ENCODE assay signal across 30 mouse cellular contexts in the genomic region with DNA sequence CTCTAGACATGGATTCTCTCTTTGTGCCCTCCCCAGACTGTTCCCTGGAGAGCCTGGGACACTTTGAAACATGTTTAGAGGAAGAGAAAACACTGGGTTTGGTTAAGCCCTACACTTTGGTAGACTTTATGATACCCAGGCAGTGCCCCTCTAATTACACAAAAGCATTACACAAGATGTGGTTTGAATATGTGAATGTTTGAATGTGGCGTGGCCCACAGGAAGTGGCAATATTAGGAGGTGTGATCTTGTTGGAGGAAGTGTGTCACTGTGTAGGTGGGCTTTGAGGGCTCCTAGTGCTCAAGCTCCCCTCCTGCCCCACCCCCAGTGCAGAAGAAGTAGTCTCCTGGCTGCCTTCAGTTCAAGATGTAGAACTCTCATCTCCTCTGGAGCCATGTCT. TPM values are rescaled to one million over a fixed set of nuclear protein-coding genes. Genes with fewer than 3 reads are reported as not detected.
DNase-seq lines count a peak whose midpoint lies in the region; ATAC-seq lines count a peak whose summit lies in the region.
"Had no signal": no experiment of that assay in that cellular context is flagged by ENCODE, and none has a peak within 500 bp of the region (broad histone marks: within the 10 kb centered on the region; RNA-seq: fewer than 3 reads in every experiment).

No protein-coding gene starts in this region.

- peaks cover 22% of the 10 kb centered on the region for H3K4me1 ChIP-seq in midbrain, embryonic 10.5 days
- H3K4me1 ChIP-seq in hindbrain, embryonic 11.5 days (replicated peaks; ENCODE audit: control insufficient read depth, insufficient read depth, low read length), result peaks cover 6% of the 10 kb centered on the region

- H3K36me3 ChIP-seq in midbrain, embryonic 10.5 days, result no peaks in the 10 kb centered on the region
- no peaks in the 10 kb centered on the region for H3K36me3 ChIP-seq in hindbrain, embryonic 11.5 days (ENCODE audit: control insufficient read depth, insufficient read depth, low read length)
- H3K36me3 ChIP-seq: forebrain, embryonic 12.5 days; G1E; lung, embryonic 15.5 days; midbrain, embryonic 13.5 days; neural tube, embryonic 15.5 days had no signal

- H3K27me3 ChIP-seq in midbrain, embryonic 10.5 days (ENCODE audit: low read depth, poor library complexity, severe bottlenecking), result no peaks in the 10 kb centered on the region
- H3K27me3 ChIP-seq in hindbrain, embryonic 11.5 days (ENCODE audit: control insufficient read depth, insufficient read depth, low read length), result no peaks in the 10 kb centered on the region
- H3K27me3 ChIP-seq: forebrain, embryonic 12.5 days; lung, embryonic 15.5 days; midbrain, embryonic 13.5 days; neural tube, embryonic 15.5 days had no signal

- H3K9me3 ChIP-seq in midbrain, embryonic 10.5 days (replicated peaks), result peaks cover 10% of the 10 kb centered on the region; the same call in 1 of the 2 replicates
- H3K9me3 ChIP-seq in hindbrain, embryonic 11.5 days (ENCODE audit: control insufficient read depth, low read length), result no peaks in the 10 kb centered on the region
- H3K9me3 ChIP-seq: forebrain, embryonic 12.5 days; G1E; lung, embryonic 15.5 days; neural tube, embryonic 15.5 days had no signal

- H3K4me3 ChIP-seq in midbrain, embryonic 10.5 days, result no peak overlapping the region
- H3K4me3 ChIP-seq in hindbrain, embryonic 11.5 days (ENCODE audit: low read depth, low read length), result no peak overlapping the region
- H3K4me3 ChIP-seq: erythroblast, embryonic 14.5 days; forebrain, embryonic 12.5 days; lung, embryonic 15.5 days; megakaryocyte, embryonic 14.5 days; midbrain, embryonic 13.5 days; neural tube, embryonic 15.5 days had no signal

- no peak overlapping the region for H3K4me2 ChIP-seq in hindbrain, embryonic 11.5 days (replicated peaks; ENCODE audit: low read depth, low read length)
- H3K4me2 ChIP-seq: forebrain, embryonic 12.5 days; hindbrain, embryonic 14.5 days; lung, embryonic 15.5 days; midbrain, embryonic 13.5 days; neural tube, embryonic 15.5 days had no signal

- no peak overlapping the region for H3K9ac ChIP-seq in hindbrain, embryonic 11.5 days (ENCODE audit: low read depth, low read length)
- H3K9ac ChIP-seq: forebrain, embryonic 12.5 days; forebrain, postnatal 0 days; hindbrain, embryonic 14.5 days; liver, embryonic 14.5 days; lung, embryonic 15.5 days; midbrain, embryonic 13.5 days; neural tube, embryonic 15.5 days had no signal

- peak; percentile 84 for DNase-seq in 416B (ENCODE audit: low read depth)
- DNase-seq in midbrain, embryonic 10.5 days (ENCODE audit: low spot score), result no peak
- DNase-seq in hindbrain, embryonic 11.5 days (ENCODE audit: low spot score), result no peak
- no peak for DNase-seq in kidney, postnatal 25 days
- DNase-seq: adrenal gland, postnatal 14 days; B cell, adult 2 months; cerebellum, adult 11-12 months; cerebellum, postnatal 10 days; forebrain, postnatal 0 days; gastrocnemius, postnatal 10 days; kidney, adult 2 months; layer of hippocampus, adult 9-11 months; liver; right cerebral cortex, postnatal 25 days; thymus, adult 18-20 months; thymus, postnatal 36 days had no signal

- H3K27ac ChIP-seq in midbrain, embryonic 10.5 days (replicated peaks), result no peak overlapping the region
- no peak overlapping the region for H3K27ac ChIP-seq in hindbrain, embryonic 11.5 days (ENCODE audit: low read depth, low read length)
- H3K27ac ChIP-seq: forebrain, embryonic 12.5 days; hindbrain, embryonic 14.5 days; liver, embryonic 14.5 days; lung, embryonic 15.5 days; midbrain, embryonic 13.5 days; neural tube, embryonic 15.5 days; stomach, postnatal 0 days had no signal

- 94% methylated on average over 1 of the region's 1 CpGs for WGBS in midbrain, embryonic 10.5 days
- 91% methylated on average over 1 of the region's 1 CpGs for WGBS in hindbrain, embryonic 11.5 days

- peak; percentile 49 for ATAC-seq in CD4-positive, CD25-positive, alpha-beta regulatory T cell, adult 4 months
- ATAC-seq in granulocyte monocyte progenitor cell, adult 5-6 weeks (replicated peaks; ENCODE audit: poor library complexity, severe bottlenecking), result peak; percentile 64
- peak; percentile 49; the same call in 1 of the 2 replicates for ATAC-seq in monocyte, adult 5-6 weeks (replicated peaks; ENCODE audit: insufficient number of reproducible peaks, low FRiP score, low TSS enrichment, poor library complexity, severe bottlenecking)
- ATAC-seq in hindbrain, embryonic 11.5 days (ENCODE audit: low FRiP score), result no peak
- ATAC-seq: forebrain, postnatal 0 days; inflammation-experienced regulatory T-cells, adult 6 months; midbrain, embryonic 13.5 days had no signal

RNA-seq across cellular contexts. Expression of a gene that starts 4.2 kb away (rescaled TPM):
- polyA plus RNA-seq in CD4-positive, CD25-positive, alpha-beta regulatory T cell, adult 4 months (2017; shearing (Covaris generic)), result 10 to 100 TPM in 1 of 2 experiments, 1 to 10 TPM in 1; 9.4 to 12.0 TPM
- total RNA-seq in granulocyte monocyte progenitor cell, adult 5-6 weeks (2014; fragmentation: Nextera tagmentation), result 78.2 and 85.4 TPM in 2 replicates
- total RNA-seq in granulocyte monocyte progenitor cell, adult 5-6 weeks (2017), result 60.4 and 80.7 TPM in 2 replicates
- 6.8 to 21.3 TPM (median 8.5 TPM) in 3 replicates for total RNA-seq in monocyte, adult 5-6 weeks (2017)
- polyA plus RNA-seq in midbrain, embryonic 10.5 days (2016; fragmentation: Nextera tagmentation; extraction: Ambion mirVana), result 49.1 and 56.6 TPM in 2 replicates
- 40.3 and 44.1 TPM in 2 replicates for polyA plus RNA-seq in hindbrain, embryonic 11.5 days (2014; fragmentation: Nextera tagmentation; extraction: Ambion mirVana)
- polyA plus RNA-seq: G1E had no signal
